Mouse (Mus musculus) lung, adult 2 months (tissue): ENCODE measurements at regions not wholly inside any gene's neighbourhood (a gene's known extent, or its start where the extent isn't known, plus 50 kb on each side); places are given as distances from the start of the nearest gene placed in this dataset.
"Not testable (repeated sequence)": the region's sequence is repeated elsewhere in the genome, so short reads cannot be mapped to it uniquely, and the experiment has no call there.

ENCODE experiments used
- DNase-seq: peaks from one replicate; pipeline ENCODE4 v3.0.0; 2022
- H3K4me1 ChIP-seq: fragments of 200-500 bp; 2 replicates; pipeline ENCODE4 v1.6.1; 2011; ENCODE audit warnings: low read length; ENCODE audit not compliant: control insufficient read depth, insufficient read depth
- H3K4me3 ChIP-seq: fragments of 200-500 bp; replicated peaks from 2 replicates; pipeline ENCODE3; 2011; ENCODE audit warnings: low read depth, mild to moderate bottlenecking, control low read depth, low read length; ENCODE audit errors: extremely low read depth
- CTCF ChIP-seq: fragments of 200-500 bp; IDR thresholded peaks from 2 replicates; pipeline ENCODE4 v1.5.1; 2011; ENCODE audit warnings: mild to moderate bottlenecking, low read length, control low read depth; ENCODE audit not compliant: insufficient read depth
- POLR2A ChIP-seq: fragments of 200-500 bp; IDR thresholded peaks from 2 replicates; pipeline ENCODE4 v1.6.1; 2011; ENCODE audit warnings: low read depth, mild to moderate bottlenecking, control low read depth, low read length, borderline replicate concordance; ENCODE audit errors: extremely low read depth
- WGBS: fragments of 180-500 bp; shearing (Covaris S2); methylation state at CpG from one replicate; pipeline ENCODE4 v1.1.7; 2018; 5-methylcytosine and 5-hydroxymethylcytosine counted together

DNA sequence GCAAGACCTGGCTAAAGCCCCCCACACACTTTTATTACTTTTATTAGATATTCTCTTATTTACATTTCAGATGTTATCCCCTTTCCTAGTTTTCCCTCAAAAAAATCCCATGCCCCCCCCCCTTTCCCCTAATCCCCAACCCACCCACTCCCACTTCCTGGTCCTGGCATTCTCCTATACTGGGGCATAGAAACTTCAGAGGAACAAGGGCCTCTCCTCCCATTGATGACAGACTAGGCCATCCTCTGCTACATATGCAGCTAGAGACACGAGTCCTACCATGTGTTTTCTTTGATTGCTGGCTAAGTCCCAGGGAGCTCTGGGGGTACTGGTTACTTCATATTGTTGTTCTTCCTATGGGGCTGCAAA, 116.8 kb downstream of the Rfpl4b start:
- H3K4me3 ChIP-seq, H3K4me1 ChIP-seq, DNase-seq: not testable (repeated sequence)
- 67% methylated on average over 1 of the region's 1 CpGs for WGBS

DNA sequence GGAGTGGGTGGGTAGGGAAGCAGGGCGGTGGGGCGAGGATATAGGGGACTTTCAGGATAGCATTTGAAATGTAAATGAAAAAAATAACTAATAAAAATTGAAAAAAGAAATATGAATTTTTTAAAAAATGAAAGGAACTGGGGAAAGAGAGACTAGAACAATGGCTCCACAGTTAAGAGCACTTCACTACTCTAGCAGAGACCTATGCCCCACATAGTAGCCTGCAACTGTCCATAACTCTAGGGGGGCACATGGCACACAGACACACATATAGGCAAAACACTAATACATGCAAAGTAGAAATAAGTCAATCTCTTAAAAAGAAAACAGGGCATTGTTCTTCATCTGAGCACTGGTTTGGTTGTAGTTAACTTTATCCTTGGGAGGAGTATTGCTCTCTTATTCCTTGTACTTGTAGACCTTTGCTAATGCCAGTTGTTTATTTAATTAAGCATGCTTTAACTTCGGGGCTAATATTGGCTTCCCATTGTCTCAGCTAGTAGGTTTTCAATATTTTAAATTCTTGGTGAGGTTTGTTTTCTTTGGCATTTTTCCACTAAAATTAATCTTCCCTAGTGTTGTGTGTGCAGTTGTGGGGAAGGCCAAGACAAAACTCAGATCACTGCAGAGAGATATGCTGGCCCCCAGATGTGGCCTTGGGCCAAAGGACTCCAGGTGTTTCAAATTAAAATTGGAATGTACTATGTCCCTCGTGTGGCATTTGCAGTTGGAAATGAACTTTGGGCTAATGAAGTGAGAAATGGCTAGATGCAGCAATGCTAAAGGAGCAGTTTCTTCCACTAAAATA, 117.4 kb downstream of the Rfpl4b start:
- WGBS, result 64% methylated on average over 4 of the region's 4 CpGs
- Histone ChIP-seq H3K4me1 (no peaks in the 10 kb centered on the region), H3K4me3 (no peak overlapping the region)
- DNase-seq, result no peak
- no peak for TF ChIP-seq POLR2A
- TF ChIP-seq CTCF, result no peak

DNA sequence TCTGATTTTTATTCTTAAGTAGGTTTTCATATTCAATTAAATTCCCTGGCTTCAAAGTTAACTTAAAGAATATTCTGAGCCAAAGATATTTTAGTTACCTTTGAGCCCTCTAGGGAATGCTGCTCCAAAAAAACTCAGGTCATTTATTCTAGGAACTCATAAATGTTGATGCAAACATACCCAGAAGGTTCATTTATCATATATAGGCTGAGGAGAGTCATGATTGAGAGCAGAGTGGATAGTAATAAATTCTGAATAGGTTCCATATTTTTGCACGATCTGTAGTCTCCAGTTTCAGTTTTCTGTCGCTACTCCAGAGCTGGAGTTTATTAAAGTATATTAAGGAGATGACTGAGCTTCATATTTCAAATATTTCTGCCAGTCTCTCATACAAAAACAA, 144.1 kb downstream of the Rfpl4b start:
- no peak overlapping the region for H3K4me3 ChIP-seq
- WGBS, result 62% methylated on average over 2 of the region's 2 CpGs
- TF ChIP-seq POLR2A (no peak), CTCF (no peak)
- no peaks in the 10 kb centered on the region for H3K4me1 ChIP-seq
- DNase-seq, result no peak

DNA sequence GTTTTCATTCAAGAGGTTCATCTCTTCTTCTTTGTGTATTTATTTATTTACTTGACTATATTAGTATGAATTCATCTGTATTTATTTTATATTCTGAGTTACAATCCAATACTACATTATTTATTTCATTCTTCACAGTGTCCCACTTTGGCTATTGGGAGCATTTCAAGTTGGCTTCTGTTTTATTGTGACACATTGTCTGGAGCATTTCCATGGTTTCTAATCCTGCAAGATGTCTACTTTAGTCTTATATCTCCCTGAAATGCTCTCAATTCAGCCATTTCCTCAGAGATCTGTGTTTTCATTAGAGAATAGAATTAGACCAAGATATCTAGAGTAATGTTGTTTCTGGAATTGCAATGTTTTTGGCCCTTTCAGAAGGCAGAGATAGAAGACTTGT, 153.0 kb downstream of the Rfpl4b start:
- no peak for DNase-seq
- TF ChIP-seq POLR2A (no peak), CTCF (no peak)
- Histone ChIP-seq H3K4me1 (no peaks in the 10 kb centered on the region), H3K4me3 (no peak overlapping the region)

DNA sequence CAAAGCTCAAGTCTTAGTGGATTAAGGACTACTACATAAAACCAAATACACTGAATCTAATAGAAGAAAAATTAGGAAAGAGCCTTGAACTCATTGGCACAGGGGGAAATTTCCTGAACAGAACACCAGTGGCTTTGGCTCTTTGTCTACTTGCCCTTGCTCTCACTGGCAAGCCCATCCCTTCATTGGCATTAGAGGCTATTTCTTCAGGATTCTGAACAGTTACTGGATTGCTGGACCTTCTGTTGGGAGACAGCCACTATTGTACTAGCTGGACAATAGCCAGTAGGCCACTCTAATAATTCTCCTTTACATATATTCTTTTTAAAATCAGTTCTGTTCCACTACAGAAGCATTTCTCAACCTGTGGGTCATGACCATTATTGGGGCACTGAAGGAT, 153.7 kb downstream of the Rfpl4b start:
- no peak overlapping the region for H3K4me3 ChIP-seq
- TF ChIP-seq POLR2A, result no peak
- no peak for TF ChIP-seq CTCF
- no peak for DNase-seq
- H3K4me1 ChIP-seq, result no peaks in the 10 kb centered on the region

DNA sequence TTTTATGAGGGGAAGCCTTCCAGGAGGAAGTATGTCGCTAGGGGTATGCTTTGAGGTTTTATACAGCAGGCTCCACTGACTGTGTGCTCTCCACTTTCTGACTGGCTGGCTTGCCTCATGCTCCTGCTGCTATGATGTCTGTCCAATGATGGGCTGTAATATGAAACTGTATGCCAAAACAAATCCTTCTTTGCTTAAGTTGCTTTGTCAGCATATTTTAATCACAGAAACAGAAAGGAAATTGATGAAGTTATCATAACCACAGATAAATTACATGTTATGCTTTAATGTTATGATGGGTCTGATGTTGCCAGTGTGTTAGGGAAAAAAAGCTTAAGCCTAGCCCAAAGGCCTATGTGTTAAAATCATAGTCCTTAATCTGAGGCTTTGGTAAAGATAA, 185.9 kb downstream of the Rfpl4b start:
- Histone ChIP-seq H3K4me3 (no peak overlapping the region), H3K4me1 (no peaks in the 10 kb centered on the region)
- TF ChIP-seq CTCF, result no peak
- TF ChIP-seq POLR2A, result no peak
- DNase-seq, result no peak
- WGBS, result 58% methylated on average over 1 of the region's 1 CpGs

DNA sequence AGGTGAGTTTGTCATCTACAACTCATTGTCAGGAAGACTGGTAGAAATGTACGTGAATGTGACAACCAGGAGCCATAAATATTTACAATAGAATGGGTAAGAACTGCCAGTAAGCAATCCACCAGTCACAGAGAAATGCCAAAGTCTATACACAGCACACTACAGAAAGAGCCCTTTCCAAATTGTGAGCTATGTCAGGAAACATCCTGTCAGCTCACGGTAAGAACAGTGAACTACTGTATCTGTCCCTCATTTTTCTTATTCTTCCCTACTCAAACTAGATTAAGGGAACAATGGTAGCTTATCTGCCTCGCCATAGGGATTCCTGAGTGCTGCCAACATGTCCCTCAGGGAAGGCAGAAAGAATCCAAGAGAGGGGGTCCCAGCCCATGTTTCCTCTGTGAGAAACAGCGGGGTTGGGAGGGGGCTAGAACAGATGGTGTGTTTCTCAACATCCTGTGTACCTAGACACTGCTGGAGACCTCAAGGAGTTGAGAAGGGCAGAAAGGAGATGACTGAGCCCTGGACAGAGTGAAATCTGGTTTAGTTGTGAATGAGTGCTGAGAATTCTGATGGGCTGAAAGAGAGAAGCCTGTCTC, 191.6 kb downstream of the Rfpl4b start:
- TF ChIP-seq CTCF (no peak), POLR2A (no peak)
- H3K4me3 ChIP-seq, result no peak overlapping the region
- no peaks in the 10 kb centered on the region for H3K4me1 ChIP-seq
- 56% methylated on average over 4 of the region's 4 CpGs for WGBS
- DNase-seq, result no peak

DNA sequence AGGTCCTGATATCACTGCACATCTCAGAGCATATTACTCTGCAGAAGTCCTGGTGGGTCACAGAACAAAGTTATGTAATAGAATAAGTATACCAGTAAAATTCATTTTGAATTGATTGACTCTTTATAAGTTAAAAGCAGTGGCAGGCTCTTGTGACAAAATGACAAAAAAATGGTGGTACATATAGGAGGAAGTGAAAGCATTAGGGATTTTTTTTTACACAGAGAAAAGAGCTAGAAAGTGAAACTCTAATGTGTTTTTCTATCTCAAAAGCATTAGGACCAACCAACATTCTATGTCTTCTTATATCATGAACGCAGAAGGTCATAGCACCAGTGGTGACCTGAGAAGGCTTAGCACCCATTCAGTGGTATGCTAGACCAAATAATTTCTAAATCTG, 198.2 kb downstream of the Rfpl4b start:
- no peak overlapping the region for H3K4me3 ChIP-seq
- no peak for TF ChIP-seq POLR2A
- TF ChIP-seq CTCF, result no peak
- no peak for DNase-seq
- 83% methylated on average over 1 of the region's 1 CpGs for WGBS
- H3K4me1 ChIP-seq, result no peaks in the 10 kb centered on the region

DNA sequence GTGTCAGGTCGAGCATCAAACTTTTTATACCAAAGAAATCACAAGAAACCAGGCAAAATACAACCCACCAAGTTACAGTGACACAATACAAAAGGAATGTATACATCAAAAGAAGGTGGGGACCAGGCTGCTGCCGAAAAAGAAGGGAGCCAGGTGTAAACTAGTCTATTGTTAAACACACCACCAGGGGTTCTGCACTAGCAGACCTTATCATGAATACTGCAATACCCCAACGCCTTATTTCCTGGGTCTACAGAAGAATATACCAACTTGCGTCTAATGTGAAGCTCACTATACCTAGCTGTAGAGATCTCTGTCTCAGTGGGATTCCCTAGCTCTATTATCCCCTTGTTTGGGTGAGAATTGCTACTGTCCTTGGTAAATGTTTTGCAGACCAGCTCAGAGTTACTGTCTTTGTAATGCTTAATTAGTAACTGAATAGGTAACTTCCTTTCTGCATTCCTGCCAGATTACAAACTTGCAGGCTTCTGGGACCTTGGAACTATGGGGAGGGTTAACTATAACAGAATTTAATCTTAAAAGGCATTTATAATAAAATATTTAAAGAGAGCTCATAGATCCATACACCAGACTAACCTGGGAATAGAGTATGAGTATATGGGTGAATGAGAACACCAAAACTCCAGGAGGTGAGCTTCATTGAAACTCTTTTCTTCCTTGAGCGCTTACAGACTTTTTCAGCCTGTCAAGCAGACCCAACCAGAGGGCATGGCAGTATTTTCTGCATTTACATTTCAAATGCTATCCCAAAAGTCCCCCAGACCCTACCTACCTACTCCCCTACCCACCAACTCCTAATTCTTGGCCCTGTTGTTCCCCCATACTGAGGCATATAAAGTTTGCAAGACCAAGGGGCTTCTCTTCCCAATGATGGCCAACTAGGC, 211.7 kb downstream of the Rfpl4b start:
- DNase-seq, result no peak
- no peak for TF ChIP-seq CTCF
- no peak for TF ChIP-seq POLR2A
- 72% methylated on average over 5 of the region's 5 CpGs for WGBS
- H3K4me3 ChIP-seq, result no peak overlapping the region
- no peaks in the 10 kb centered on the region for H3K4me1 ChIP-seq

DNA sequence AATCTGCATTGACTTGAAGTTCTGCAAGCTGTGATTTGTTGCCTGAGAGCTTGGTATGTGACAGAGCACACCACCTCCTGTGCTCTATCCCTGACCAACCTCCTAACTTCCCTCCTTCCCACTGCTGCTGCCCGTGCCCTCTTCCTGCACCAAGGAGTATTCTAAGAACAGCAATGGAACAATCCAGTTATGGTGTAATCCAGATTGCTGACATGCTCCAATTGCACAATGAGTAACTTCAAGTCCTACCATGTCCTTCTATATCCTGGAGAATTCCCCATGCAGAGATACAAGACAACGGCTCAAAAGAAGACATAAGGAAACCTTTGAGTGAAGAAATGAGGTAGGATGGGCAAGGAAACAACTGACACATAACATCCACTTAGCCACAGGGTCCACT, 235.5 kb downstream of the Rfpl4b start:
- Histone ChIP-seq H3K4me3 (no peak overlapping the region), H3K4me1 (no peaks in the 10 kb centered on the region)
- DNase-seq, result no peak
- TF ChIP-seq POLR2A (no peak), CTCF (no peak)
- 79% methylated on average over 2 of the region's 2 CpGs for WGBS
